Mouse (Mus musculus) E14TG2a.4 (cell line): ENCODE data around the gene Sp9.

Experiments
- CTCF ChIP-seq: conservative IDR thresholded peaks from 2 replicates; pipeline ENCODE4 v1.5.1; 2014; ENCODE audit warnings: low read length
- NANOG ChIP-seq: IDR thresholded peaks from 2 replicates; pipeline ENCODE4 v1.6.1; 2014; ENCODE audit warnings: borderline replicate concordance, low read length, mixed read lengths
- POU5F1 ChIP-seq: IDR thresholded peaks from 2 replicates; pipeline ENCODE4 v1.6.1; 2014; ENCODE audit warnings: low read length, borderline replicate concordance

GRCm38 (mm10) chr2:73241299-73241698, 30.4 kb upstream of the Sp9 start:
- TF ChIP-seq CTCF (no peak), POU5F1 (no peak), NANOG (no peak)
